ENCODE assay signal across 9 mouse cellular contexts in genomic region chr6:103810342-103811001, GRCm38 (mm10).
DNase-seq lines count a peak whose midpoint lies in the region; ATAC-seq and TF ChIP-seq lines count a peak whose summit lies in the region.
"Had no signal": no experiment of that assay in that cellular context is flagged by ENCODE, and none has a peak within 500 bp of the region (broad histone marks: within the 10 kb centered on the region; RNA-seq: fewer than 3 reads in every experiment).

No protein-coding gene starts in this region.

- no peak for TF ChIP-seq EP300 in lung, postnatal 0 days (IDR thresholded peaks at IDR 0.05)

- peak overlapping the region; percentile 8; the same call in 1 of the 2 replicates for H3K4me3 ChIP-seq in heart, embryonic 11.5 days (ENCODE audit: low read depth, low read length)
- H3K4me3 ChIP-seq in lung, postnatal 0 days (ENCODE audit: low read depth, low read length), result no peak overlapping the region
- H3K4me3 ChIP-seq in hindbrain, embryonic 10.5 days, result peak overlapping the region; percentile 48
- peak overlapping the region; percentile 4; the same call in 1 of the 2 replicates for H3K4me3 ChIP-seq in neural tube, embryonic 15.5 days (replicated peaks)
- H3K4me3 ChIP-seq: limb, embryonic 12.5 days had no signal

- H3K36me3 ChIP-seq in heart, embryonic 11.5 days (ENCODE audit: control insufficient read depth, insufficient read depth, low read length), result no peaks in the 10 kb centered on the region
- H3K36me3 ChIP-seq in lung, postnatal 0 days (ENCODE audit: insufficient read depth, low read length), result no peaks in the 10 kb centered on the region
- H3K36me3 ChIP-seq in hindbrain, embryonic 10.5 days, result no peaks in the 10 kb centered on the region
- H3K36me3 ChIP-seq in neural tube, embryonic 15.5 days, result no peaks in the 10 kb centered on the region
- H3K36me3 ChIP-seq: limb, embryonic 12.5 days had no signal

- 0 out of 2 replicates have a peak, but pooled peaks cover 3% of the 10 kb centered on the region for H3K27me3 ChIP-seq in heart, embryonic 11.5 days (ENCODE audit: control insufficient read depth, insufficient read depth, low read length)
- H3K27me3 ChIP-seq in lung, postnatal 0 days (replicated peaks; ENCODE audit: insufficient read depth, low read length), result no peaks in the 10 kb centered on the region
- H3K27me3 ChIP-seq in hindbrain, embryonic 10.5 days (ENCODE audit: insufficient read depth, poor library complexity, severe bottlenecking), result peaks cover 63% of the 10 kb centered on the region
- 0 out of 2 replicates have a peak, but pooled peaks cover 3% of the 10 kb centered on the region for H3K27me3 ChIP-seq in neural tube, embryonic 15.5 days (replicated peaks)

- no peaks in the 10 kb centered on the region for H3K4me1 ChIP-seq in heart, embryonic 11.5 days (ENCODE audit: control insufficient read depth, insufficient read depth, low read length)
- H3K4me1 ChIP-seq in lung, postnatal 0 days (ENCODE audit: insufficient read depth, low read depth, low read length), result no peaks in the 10 kb centered on the region
- peaks cover 19% of the 10 kb centered on the region for H3K4me1 ChIP-seq in hindbrain, embryonic 10.5 days (replicated peaks)
- H3K4me1 ChIP-seq in neural tube, embryonic 15.5 days, result peaks cover 18% of the 10 kb centered on the region
- H3K4me1 ChIP-seq: limb, embryonic 12.5 days had no signal

- no peak for TF ChIP-seq CTCF in lung, postnatal 0 days (IDR thresholded peaks at IDR 0.05)

- no peak overlapping the region for H3K27ac ChIP-seq in heart, embryonic 11.5 days (ENCODE audit: low read depth, low read length)
- no peak overlapping the region for H3K27ac ChIP-seq in lung, postnatal 0 days (ENCODE audit: low read length)
- no peak overlapping the region; the same call in 1 of the 2 replicates for H3K27ac ChIP-seq in hindbrain, embryonic 10.5 days
- peak overlapping the region; percentile 38; the same call in 1 of the 2 replicates for H3K27ac ChIP-seq in neural tube, embryonic 15.5 days (replicated peaks)
- H3K27ac ChIP-seq: limb, embryonic 12.5 days had no signal

- DNase-seq in heart, adult 9 months (ENCODE audit: low spot score in 2 of 2), result no peak
- DNase-seq in lung, postnatal 0 days (ENCODE audit: low spot score), result peak; percentile 8
- DNase-seq in lung, postnatal 4 days, result no peak
- DNase-seq in hindbrain, embryonic 10.5 days (ENCODE audit: low spot score), result peak; percentile 19
- DNase-seq in urinary bladder, postnatal 10 days (ENCODE audit: low spot score), result no peak
- no peak for DNase-seq in yolk sac, embryonic 10.5 days (ENCODE audit: low spot score)

- H3K9ac ChIP-seq in heart, embryonic 11.5 days (ENCODE audit: low read depth, low read length), result no peak overlapping the region
- H3K9ac ChIP-seq in lung, postnatal 0 days (replicated peaks; ENCODE audit: low read depth), result no peak overlapping the region
- H3K9ac ChIP-seq in neural tube, embryonic 15.5 days (replicated peaks), result no peak overlapping the region
- H3K9ac ChIP-seq: limb, embryonic 12.5 days had no signal

- 2% methylated on average over 13 of the region's 13 CpGs for WGBS in heart, embryonic 11.5 days (ENCODE audit: insufficient replicate concordance)
- WGBS in lung, postnatal 0 days, result 3% methylated on average over 13 of the region's 13 CpGs
- WGBS in hindbrain, embryonic 10.5 days, result under 1% methylated on average over 13 of the region's 13 CpGs
- WGBS in neural tube, embryonic 15.5 days, result 1% methylated on average over 13 of the region's 13 CpGs

- H3K4me2 ChIP-seq in heart, embryonic 11.5 days, result peak overlapping the region; percentile 31
- no peak overlapping the region; the same call in 1 of the 2 replicates for H3K4me2 ChIP-seq in lung, postnatal 0 days (replicated peaks; ENCODE audit: low read depth, low read length)
- H3K4me2 ChIP-seq in neural tube, embryonic 15.5 days, result peak overlapping the region; percentile 48
- H3K4me2 ChIP-seq: limb, embryonic 12.5 days had no signal

- ATAC-seq in heart, embryonic 11.5 days (replicated peaks; ENCODE audit: insufficient number of reproducible peaks, low FRiP score, low TSS enrichment), result no peak
- no peak for ATAC-seq in lung, postnatal 0 days
- ATAC-seq in neural tube, embryonic 15.5 days (ENCODE audit: low FRiP score), result peak; percentile 61

- H3K9me3 ChIP-seq in heart, embryonic 11.5 days (replicated peaks; ENCODE audit: control insufficient read depth, low read length), result no peaks in the 10 kb centered on the region
- no peaks in the 10 kb centered on the region for H3K9me3 ChIP-seq in lung, postnatal 0 days (ENCODE audit: low read length)
- H3K9me3 ChIP-seq in hindbrain, embryonic 10.5 days, result no peaks in the 10 kb centered on the region
- no peaks in the 10 kb centered on the region for H3K9me3 ChIP-seq in neural tube, embryonic 15.5 days (replicated peaks)
- H3K9me3 ChIP-seq: limb, embryonic 12.5 days had no signal

Comparison
In these comparisons a context has a peak if more than half of its experiments do, and no peak if none do; other contexts are left out.
1. DNase-seq: peak in lung, postnatal 0 days (single experiment) and hindbrain, embryonic 10.5 days (single experiment); none in heart, adult 9 months (0 of 2), lung, postnatal 4 days (0 of 2), urinary bladder, postnatal 10 days (single experiment) and yolk sac, embryonic 10.5 days (single experiment).